ENCODE assay signal across 21 mouse cellular contexts in the genomic region with DNA sequence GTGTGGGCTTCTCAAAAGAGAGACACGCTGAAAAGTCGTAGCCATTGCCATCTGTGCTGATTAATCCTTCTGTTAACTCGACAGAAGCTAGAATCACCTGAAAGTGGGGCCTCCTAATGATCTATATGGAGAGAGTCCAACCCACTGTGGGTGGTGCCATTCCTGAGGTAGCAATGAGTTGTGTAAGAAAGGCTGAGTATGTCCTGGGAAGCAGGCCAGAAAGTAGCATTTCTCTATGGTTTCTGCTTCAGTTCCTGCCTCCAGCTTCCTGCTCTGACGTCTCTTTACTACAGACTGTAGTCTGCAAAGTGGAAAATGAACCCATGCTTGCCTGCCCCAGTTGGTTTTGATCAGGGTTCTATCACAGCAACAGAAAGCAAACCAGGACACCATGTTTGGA.
DNase-seq lines count a peak whose midpoint lies in the region; ATAC-seq and TF ChIP-seq lines count a peak whose summit lies in the region.
"Had no signal": no experiment of that assay in that cellular context is flagged by ENCODE, and none has a peak within 500 bp of the region (broad histone marks: within the 10 kb centered on the region; RNA-seq: fewer than 3 reads in every experiment).

No protein-coding gene starts in this region.

- peaks cover 5% of the 10 kb centered on the region; the same call in 1 of the 2 replicates for H3K4me1 ChIP-seq in forebrain, postnatal 0 days (ENCODE audit: insufficient read depth)

- 52% methylated on average over 4 of the region's 4 CpGs for WGBS in forebrain, postnatal 0 days

- DNase-seq in cerebellum, adult 11 months, result peak; percentile 12
- no peak for DNase-seq in cerebellum, postnatal 4 days (ENCODE audit: low spot score in 2 of 2)
- peak; percentile 28 for DNase-seq in right cerebral cortex, adult 18-20 months
- no peak for DNase-seq in right cerebral cortex, postnatal 10 days (ENCODE audit: low spot score in 2 of 2)
- DNase-seq in cerebellum, adult 9-10 months, result peak; percentile 52
- DNase-seq in telencephalon, adult 2 months (ENCODE audit: low read depth, low spot score), result peak; percentile 64
- no peak for DNase-seq in ovary, postnatal 14 days (ENCODE audit: low spot score)
- no peak for DNase-seq in forebrain, postnatal 0 days
- DNase-seq: adrenal gland, postnatal 36 days; embryo, embryonic 11 days; gastrocnemius, adult 2 months; heart, adult 11 months; heart, postnatal 36 days; kidney, adult 2 months; kidney, postnatal 25 days; liver; liver, postnatal 0 days; thymus, postnatal 25 days had no signal

- no peak for ATAC-seq in forebrain, postnatal 0 days
- ATAC-seq: forebrain, embryonic 15.5 days; liver, postnatal 0 days had no signal

- no peak overlapping the region for H3K4me3 ChIP-seq in forebrain, postnatal 0 days (ENCODE audit: low read depth, low read length)
- H3K4me3 ChIP-seq: forebrain, embryonic 15.5 days; gastrocnemius, adult 2 months; heart, embryonic 13.5 days; midbrain, embryonic 12.5 days had no signal

- H3K9ac ChIP-seq in forebrain, postnatal 0 days, result no peak overlapping the region
- H3K9ac ChIP-seq: forebrain, embryonic 15.5 days; heart, embryonic 13.5 days; liver, postnatal 0 days; midbrain, embryonic 12.5 days had no signal

- H3K27me3 ChIP-seq in forebrain, postnatal 0 days (ENCODE audit: insufficient read depth, low read length), result no peaks in the 10 kb centered on the region
- H3K27me3 ChIP-seq: forebrain, embryonic 15.5 days; heart, embryonic 13.5 days; midbrain, embryonic 12.5 days had no signal

- H3K36me3 ChIP-seq in forebrain, postnatal 0 days (ENCODE audit: insufficient read depth), result no peaks in the 10 kb centered on the region
- H3K36me3 ChIP-seq: forebrain, embryonic 15.5 days; heart, embryonic 13.5 days; midbrain, embryonic 12.5 days had no signal

- no peak for TF ChIP-seq CTCF in forebrain, postnatal 0 days (IDR thresholded peaks at IDR 0.05; ENCODE audit: low read depth)

- H3K9me3 ChIP-seq in forebrain, postnatal 0 days (ENCODE audit: low read length), result no peaks in the 10 kb centered on the region
- H3K9me3 ChIP-seq: forebrain, embryonic 15.5 days; heart, embryonic 13.5 days; midbrain, embryonic 12.5 days had no signal

- H3K4me2 ChIP-seq in forebrain, postnatal 0 days (ENCODE audit: low read depth), result no peak overlapping the region
- H3K4me2 ChIP-seq: forebrain, embryonic 15.5 days; heart, embryonic 13.5 days; midbrain, embryonic 12.5 days had no signal

- H3K27ac ChIP-seq in forebrain, postnatal 0 days (ENCODE audit: low read depth, low read length), result no peak overlapping the region
- H3K27ac ChIP-seq: forebrain, embryonic 15.5 days; gastrocnemius, adult 2 months; heart, embryonic 13.5 days; midbrain, embryonic 12.5 days had no signal

Comparison
In these comparisons a context has a peak if more than half of its experiments do, and no peak if none do; other contexts are left out.
1. DNase-seq: peak in cerebellum, adult 11 months (single experiment), right cerebral cortex, adult 18-20 months (single experiment), cerebellum, adult 9-10 months (single experiment) and telencephalon, adult 2 months (single experiment); none in cerebellum, postnatal 4 days (0 of 2), right cerebral cortex, postnatal 10 days (0 of 2), ovary, postnatal 14 days (single experiment) and forebrain, postnatal 0 days (single experiment).